Mouse (Mus musculus): ENCODE data around the gene Gpkow.
"Not testable (repeated sequence)": the region's sequence is repeated elsewhere in the genome, so short reads cannot be mapped to it uniquely, and the experiment has no call there.

The Gpkow gene

GRCm38 (mm10) chrX:7745429-7745828, 48.5 kb downstream of the Gpkow start:
- DNase-seq (ENCODE audit: low read depth, low spot score) = no peak

DNA sequence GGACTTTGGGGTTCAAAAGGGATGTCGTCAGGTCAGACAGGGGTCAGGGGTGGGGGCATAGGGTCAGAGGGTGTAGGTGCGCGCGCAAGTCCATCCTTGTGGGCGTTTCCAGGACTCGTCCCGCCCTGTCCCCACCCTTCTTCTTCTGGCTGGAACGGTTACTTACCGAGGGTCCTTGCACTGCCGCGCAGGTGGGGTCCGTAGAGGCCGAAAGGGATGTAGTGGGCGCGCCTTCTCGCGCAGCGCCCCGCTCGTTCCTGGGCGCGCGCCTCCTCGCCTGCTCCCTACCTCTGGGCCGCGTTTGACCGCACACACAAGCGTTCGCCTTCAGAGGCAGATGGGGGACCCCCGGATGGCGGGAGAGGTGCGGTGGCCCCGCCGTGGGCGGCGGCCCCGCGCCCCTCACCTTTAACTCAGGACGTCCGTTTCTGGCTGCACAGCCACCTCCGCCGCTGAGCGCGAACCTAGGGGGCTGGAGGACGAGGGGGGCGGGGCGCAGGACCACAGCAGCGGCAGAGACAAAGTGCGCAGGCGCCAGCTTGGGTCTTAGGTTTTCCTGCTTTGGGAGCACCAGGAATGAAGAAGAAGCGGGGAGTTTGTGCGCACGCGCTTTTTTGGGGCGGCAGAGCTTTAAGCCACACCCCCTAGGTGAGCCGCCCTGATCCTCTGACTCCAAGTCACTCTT, 53.6 kb downstream of the Gpkow start, which contains the start of gene Ccdc120:
TSS of gene Ccdc120 (minus strand) at position 474 of the 685 bp plus-strand sequence.
- DNase-seq (ENCODE audit: low read depth, low spot score) = peak; percentile 78

DNA sequence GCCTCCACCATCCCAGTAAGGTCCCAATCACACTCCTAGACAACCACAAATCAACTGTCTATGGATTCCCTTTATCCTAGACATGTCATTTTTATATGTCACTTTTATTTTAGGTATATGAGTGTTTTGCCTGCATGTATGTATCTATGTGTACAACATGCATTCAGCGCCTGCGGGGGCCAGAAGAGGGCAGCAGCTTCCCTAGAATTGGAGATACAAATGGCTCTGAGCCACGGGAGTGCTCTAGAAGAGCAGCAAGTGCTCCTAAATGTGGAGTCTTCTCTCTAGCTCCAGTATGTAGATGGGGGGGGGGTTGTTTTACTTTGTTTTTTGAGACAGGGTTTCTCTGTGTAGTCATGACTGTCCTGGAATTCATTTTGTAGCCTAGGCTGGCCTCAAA, 56.7 kb downstream of the Gpkow start:
- DNase-seq (ENCODE audit: low read depth, low spot score) = not testable (repeated sequence)

All from telencephalon, adult 2 months (tissue).